ENCODE assay signal across 26 mouse cellular contexts in the genomic region with DNA sequence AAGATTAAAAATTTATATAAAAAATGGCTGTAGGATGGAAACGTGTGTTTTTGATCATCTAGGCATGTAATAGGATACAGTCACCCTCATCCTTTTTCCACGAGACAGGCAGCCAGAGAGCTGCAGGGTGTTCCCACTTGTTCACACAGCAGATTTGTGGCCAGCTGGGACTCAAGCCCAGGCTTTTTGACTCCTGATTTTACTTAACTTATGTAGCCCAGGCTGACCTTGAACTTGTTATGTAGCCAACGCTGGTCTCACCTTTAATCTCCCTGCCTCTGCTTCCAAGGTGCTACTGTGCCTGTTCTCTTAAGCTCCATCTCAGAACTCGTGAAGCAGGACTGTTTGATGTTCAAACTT. TPM values are rescaled to one million over a fixed set of nuclear protein-coding genes. Genes with fewer than 3 reads are reported as not detected.
DNase-seq lines count a peak whose midpoint lies in the region; ATAC-seq lines count a peak whose summit lies in the region.
"Had no signal": no experiment of that assay in that cellular context is flagged by ENCODE, and none has a peak within 500 bp of the region (broad histone marks: within the 10 kb centered on the region; RNA-seq: fewer than 3 reads in every experiment).

No protein-coding gene starts in this region.

- 0 out of 2 replicates have a peak overlapping the region, but pooled peaks have one; percentile 30 for H3K27ac ChIP-seq in hindbrain, embryonic 10.5 days
- H3K27ac ChIP-seq in hindbrain, embryonic 13.5 days = no peak overlapping the region
- 0 out of 2 replicates have a peak overlapping the region, but pooled peaks have one; percentile 11 for H3K27ac ChIP-seq in midbrain, embryonic 16.5 days (ENCODE audit: low read length)
- H3K27ac ChIP-seq in midbrain, embryonic 14.5 days (replicated peaks; ENCODE audit: low read depth, low read length) = no peak overlapping the region
- H3K27ac ChIP-seq in embryonic facial prominence, embryonic 13.5 days = peak overlapping the region; percentile 66
- H3K27ac ChIP-seq: forebrain, embryonic 13.5 days; hindbrain, postnatal 0 days; limb, embryonic 15.5 days; midbrain, embryonic 15.5 days had no signal

- WGBS in hindbrain, embryonic 10.5 days = 60% methylated on average over 4 of the region's 4 CpGs
- 66% methylated on average over 4 of the region's 4 CpGs for WGBS in hindbrain, embryonic 13.5 days
- WGBS in midbrain, embryonic 16.5 days = 49% methylated on average over 4 of the region's 4 CpGs
- 41% methylated on average over 4 of the region's 4 CpGs for WGBS in midbrain, embryonic 14.5 days
- WGBS in embryonic facial prominence, embryonic 13.5 days = 18% methylated on average over 4 of the region's 4 CpGs

- no peak overlapping the region for H3K9ac ChIP-seq in hindbrain, embryonic 13.5 days
- no peak overlapping the region for H3K9ac ChIP-seq in midbrain, embryonic 16.5 days (ENCODE audit: low read depth, low read length)
- no peak overlapping the region for H3K9ac ChIP-seq in midbrain, embryonic 14.5 days (replicated peaks; ENCODE audit: low read length)
- no peak overlapping the region for H3K9ac ChIP-seq in embryonic facial prominence, embryonic 13.5 days
- H3K9ac ChIP-seq: forebrain, embryonic 13.5 days; limb, embryonic 15.5 days; midbrain, embryonic 15.5 days had no signal

- no peak for ATAC-seq in hindbrain, embryonic 13.5 days (ENCODE audit: low FRiP score)
- ATAC-seq in midbrain, embryonic 16.5 days = no peak
- no peak for ATAC-seq in midbrain, embryonic 14.5 days (ENCODE audit: low FRiP score, low TSS enrichment)
- no peak for ATAC-seq in embryonic facial prominence, embryonic 13.5 days (ENCODE audit: insufficient number of reproducible peaks, insufficient read depth, low FRiP score, low TSS enrichment, low read depth)
- ATAC-seq: CD4-positive, CD25-positive, alpha-beta regulatory T cell, adult 4 months; forebrain, embryonic 13.5 days; hindbrain, postnatal 0 days; intestine, embryonic 16.5 days; midbrain, embryonic 15.5 days had no signal

- H3K4me3 ChIP-seq in hindbrain, embryonic 10.5 days = no peak overlapping the region
- H3K4me3 ChIP-seq in hindbrain, embryonic 13.5 days = no peak overlapping the region
- H3K4me3 ChIP-seq in midbrain, embryonic 16.5 days (ENCODE audit: low read depth, low read length) = no peak overlapping the region
- no peak overlapping the region for H3K4me3 ChIP-seq in midbrain, embryonic 14.5 days (replicated peaks; ENCODE audit: low read depth, low read length)
- H3K4me3 ChIP-seq in embryonic facial prominence, embryonic 13.5 days = no peak overlapping the region
- H3K4me3 ChIP-seq: forebrain, embryonic 13.5 days; limb, embryonic 15.5 days; midbrain, embryonic 15.5 days had no signal

- no peaks in the 10 kb centered on the region for H3K9me3 ChIP-seq in hindbrain, embryonic 10.5 days
- H3K9me3 ChIP-seq in hindbrain, embryonic 13.5 days = no peaks in the 10 kb centered on the region
- H3K9me3 ChIP-seq in midbrain, embryonic 16.5 days (replicated peaks; ENCODE audit: control insufficient read depth, low read length, poor library complexity, severe bottlenecking) = no peaks in the 10 kb centered on the region
- no peaks in the 10 kb centered on the region for H3K9me3 ChIP-seq in midbrain, embryonic 14.5 days (ENCODE audit: control insufficient read depth, low read length)
- no peaks in the 10 kb centered on the region for H3K9me3 ChIP-seq in embryonic facial prominence, embryonic 13.5 days
- H3K9me3 ChIP-seq: forebrain, embryonic 13.5 days; limb, embryonic 15.5 days; midbrain, embryonic 15.5 days had no signal

- no peak overlapping the region for H3K4me2 ChIP-seq in hindbrain, embryonic 13.5 days
- H3K4me2 ChIP-seq in midbrain, embryonic 16.5 days (ENCODE audit: low read length) = no peak overlapping the region
- H3K4me2 ChIP-seq in midbrain, embryonic 14.5 days (ENCODE audit: low read length) = no peak overlapping the region
- no peak overlapping the region for H3K4me2 ChIP-seq in embryonic facial prominence, embryonic 13.5 days
- H3K4me2 ChIP-seq: forebrain, embryonic 13.5 days; limb, embryonic 15.5 days; midbrain, embryonic 15.5 days had no signal

- no peak for DNase-seq in hindbrain, embryonic 10.5 days (ENCODE audit: low spot score)
- no peak for DNase-seq in midbrain, embryonic 14.5 days
- DNase-seq in skeletal muscle tissue, adult 2 months (ENCODE audit: low read depth, low spot score) = peak; percentile 65
- no peak for DNase-seq in urinary bladder, postnatal 14 days (ENCODE audit: low spot score)
- no peak for DNase-seq in embryo, embryonic 9.5 days (ENCODE audit: extremely low spot score)
- DNase-seq: adrenal gland, adult 2 months; adrenal gland, postnatal 36 days; cerebellum, adult 18-20 months; cerebellum, postnatal 10 days; heart, postnatal 14 days; kidney, adult 8-10 months; kidney, postnatal 14 days; lung, adult 2 months; lung, postnatal 10 days; right cerebral cortex, postnatal 25 days; spleen, adult 18-20 months; thymus, postnatal 14 days had no signal

- peaks cover 7% of the 10 kb centered on the region for H3K4me1 ChIP-seq in hindbrain, embryonic 10.5 days (replicated peaks)
- H3K4me1 ChIP-seq in hindbrain, embryonic 13.5 days (replicated peaks) = peaks cover 4% of the 10 kb centered on the region; the same call in 1 of the 2 replicates
- H3K4me1 ChIP-seq in midbrain, embryonic 16.5 days (ENCODE audit: control insufficient read depth, insufficient read depth, low read length) = peaks cover 3% of the 10 kb centered on the region
- H3K4me1 ChIP-seq in midbrain, embryonic 14.5 days (ENCODE audit: control insufficient read depth, insufficient read depth, low read length) = no peaks in the 10 kb centered on the region
- peaks cover 25% of the 10 kb centered on the region for H3K4me1 ChIP-seq in embryonic facial prominence, embryonic 13.5 days
- H3K4me1 ChIP-seq: limb, embryonic 15.5 days; midbrain, embryonic 15.5 days had no signal

- peaks cover 29% of the 10 kb centered on the region for H3K36me3 ChIP-seq in hindbrain, embryonic 10.5 days
- H3K36me3 ChIP-seq in hindbrain, embryonic 13.5 days = peaks cover 19% of the 10 kb centered on the region
- no peaks in the 10 kb centered on the region for H3K36me3 ChIP-seq in midbrain, embryonic 16.5 days (ENCODE audit: control insufficient read depth, insufficient read depth, low read length)
- peaks cover 20% of the 10 kb centered on the region for H3K36me3 ChIP-seq in midbrain, embryonic 14.5 days (ENCODE audit: control insufficient read depth, insufficient read depth, low read length)
- H3K36me3 ChIP-seq in embryonic facial prominence, embryonic 13.5 days = peaks cover 26% of the 10 kb centered on the region
- H3K36me3 ChIP-seq: midbrain, embryonic 15.5 days had no signal

- H3K27me3 ChIP-seq in hindbrain, embryonic 10.5 days (ENCODE audit: insufficient read depth, poor library complexity, severe bottlenecking) = no peaks in the 10 kb centered on the region
- no peaks in the 10 kb centered on the region for H3K27me3 ChIP-seq in hindbrain, embryonic 13.5 days
- no peaks in the 10 kb centered on the region for H3K27me3 ChIP-seq in midbrain, embryonic 16.5 days (ENCODE audit: control insufficient read depth, insufficient read depth, low read depth, low read length)
- no peaks in the 10 kb centered on the region for H3K27me3 ChIP-seq in midbrain, embryonic 14.5 days (ENCODE audit: control insufficient read depth, insufficient read depth, low read length)
- H3K27me3 ChIP-seq in embryonic facial prominence, embryonic 13.5 days = no peaks in the 10 kb centered on the region
- H3K27me3 ChIP-seq: forebrain, embryonic 13.5 days; limb, embryonic 15.5 days; midbrain, embryonic 15.5 days had no signal

RNA-seq across cellular contexts. Expression of a gene that starts 26.3 kb away (rescaled TPM):
- polyA plus RNA-seq in hindbrain, embryonic 10.5 days (2016; fragmentation: Nextera tagmentation; extraction: Ambion mirVana) = 0.04 and 0.14 TPM in 2 replicates
- 0.16 and 0.22 TPM in 2 replicates for polyA plus RNA-seq in hindbrain, embryonic 13.5 days (2015; fragmentation: Nextera tagmentation; extraction: Ambion mirVana)
- 0.16 and 0.31 TPM in 2 replicates for polyA plus RNA-seq in midbrain, embryonic 16.5 days (2015; fragmentation: Nextera tagmentation; extraction: Ambion mirVana)
- 0.11 and 0.24 TPM in 2 replicates for polyA plus RNA-seq in midbrain, embryonic 14.5 days (2014; fragmentation: Nextera tagmentation; extraction: Ambion mirVana)
- 2.2 and 2.8 TPM in 2 replicates for polyA plus RNA-seq in embryonic facial prominence, embryonic 13.5 days (2015; fragmentation: Nextera tagmentation; extraction: Ambion mirVana)
- polyA plus RNA-seq: CD4-positive, CD25-positive, alpha-beta regulatory T cell, adult 4 months had no signal

Comparison
In these comparisons a context has a peak if more than half of its experiments do, and no peak if none do; other contexts are left out.
1. H3K27ac ChIP-seq: peak in hindbrain, embryonic 10.5 days (single experiment), midbrain, embryonic 16.5 days (single experiment) and embryonic facial prominence, embryonic 13.5 days (single experiment); none in hindbrain, embryonic 13.5 days (single experiment) and midbrain, embryonic 14.5 days (single experiment).